In the genomic region with DNA sequence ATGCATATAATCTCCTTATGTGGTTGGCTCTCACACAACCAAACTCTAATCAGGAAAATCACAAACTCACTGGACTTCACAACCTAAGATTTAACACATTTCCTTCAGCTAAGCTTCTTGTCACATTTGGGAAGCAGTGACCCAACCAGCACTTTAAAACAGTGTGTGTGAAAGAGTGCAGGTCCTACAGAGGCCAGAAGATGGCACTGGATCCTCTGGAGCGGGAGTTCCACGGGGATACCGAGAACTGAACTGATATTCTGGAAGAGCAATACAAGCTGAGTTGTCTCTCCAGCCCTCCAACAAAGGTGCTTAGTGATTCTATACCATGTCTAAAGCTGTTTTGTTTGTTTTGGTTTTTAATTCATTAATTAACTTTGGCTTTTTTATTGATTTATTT, we compare ENCODE assay signal across 10 mouse cellular contexts. TPM values are rescaled to one million over a fixed set of nuclear protein-coding genes. Genes with fewer than 3 reads are reported as not detected.
A peak's percentile ranks its signal among the peaks of the same experiment; 100 is the strongest.
DNase-seq lines count a peak whose midpoint lies in the region; ATAC-seq and TF ChIP-seq lines count a peak whose summit lies in the region.
"Had no signal": no experiment of that assay in that cellular context is flagged by ENCODE, and none has a peak within 500 bp of the region (broad histone marks: within the 10 kb centered on the region; RNA-seq: fewer than 3 reads in every experiment).

No protein-coding gene starts in this region.

- no peak overlapping the region for H3K4me2 ChIP-seq in intestine, postnatal 0 days (replicated peaks; ENCODE audit: low read depth)
- no peak overlapping the region for H3K4me2 ChIP-seq in intestine, embryonic 15.5 days (replicated peaks)
- no peak overlapping the region for H3K4me2 ChIP-seq in liver, embryonic 14.5 days (ENCODE audit: low read depth)
- H3K4me2 ChIP-seq: limb, embryonic 13.5 days had no signal

- no peak for DNase-seq in liver, embryonic 14.5 days (ENCODE audit: low read depth in 3 of 3, low spot score in 3 of 3)
- DNase-seq in right cerebral cortex, postnatal 14 days: no peak
- DNase-seq in spleen, adult 12 weeks (ENCODE audit: low spot score): no peak
- DNase-seq in frontal cortex, postnatal 36 days (ENCODE audit: low spot score in 2 of 2): no peak

- TF ChIP-seq CTCF in intestine, postnatal 0 days (IDR thresholded peaks at IDR 0.05; ENCODE audit: low read depth): peak; percentile 74
- peak; percentile 68 for TF ChIP-seq CTCF in E14TG2a.4 (conservative IDR thresholded peaks at IDR 0.05; ENCODE audit: low read length)
- peak; percentile 39; the same call in 1 of the 2 replicates for TF ChIP-seq CTCF in bone marrow, adult 2 months (IDR thresholded peaks at IDR 0.05; ENCODE audit: control insufficient read depth, insufficient read depth, low read length)
- peak; percentile 71 for TF ChIP-seq CTCF in liver, embryonic 14.5 days (IDR thresholded peaks at IDR 0.05; ENCODE audit: low read depth)

- H3K9me3 ChIP-seq in intestine, postnatal 0 days (ENCODE audit: control insufficient read depth): no peaks in the 10 kb centered on the region
- no peaks in the 10 kb centered on the region for H3K9me3 ChIP-seq in intestine, embryonic 15.5 days
- no peaks in the 10 kb centered on the region for H3K9me3 ChIP-seq in E14TG2a.4 (ENCODE audit: low read length)
- no peaks in the 10 kb centered on the region for H3K9me3 ChIP-seq in liver, embryonic 14.5 days (ENCODE audit: control insufficient read depth, low read length)
- H3K9me3 ChIP-seq: limb, embryonic 13.5 days had no signal

- H3K36me3 ChIP-seq in intestine, postnatal 0 days (ENCODE audit: control insufficient read depth, insufficient read depth): peaks cover 8% of the 10 kb centered on the region; the same call in 1 of the 2 replicates
- H3K36me3 ChIP-seq in intestine, embryonic 15.5 days: peaks cover 5% of the 10 kb centered on the region; the same call in 1 of the 2 replicates
- H3K36me3 ChIP-seq in E14TG2a.4 (ENCODE audit: insufficient read depth, low read length): peaks cover 74% of the 10 kb centered on the region
- peaks cover 16% of the 10 kb centered on the region for H3K36me3 ChIP-seq in liver, embryonic 14.5 days (replicated peaks; ENCODE audit: control insufficient read depth, insufficient read depth, low read depth)

- no peak for TF ChIP-seq POLR2A in bone marrow, adult 2 months (IDR thresholded peaks at IDR 0.05; ENCODE audit: borderline replicate concordance, control insufficient read depth, low read depth, low read length)

- H3K27ac ChIP-seq in intestine, postnatal 0 days (ENCODE audit: low read depth, low read length): no peak overlapping the region
- no peak overlapping the region for H3K27ac ChIP-seq in intestine, embryonic 15.5 days
- no peak overlapping the region for H3K27ac ChIP-seq in bone marrow, adult 2 months (ENCODE audit: control insufficient read depth, insufficient read depth, low read depth, low read length, poor library complexity)
- no peak overlapping the region for H3K27ac ChIP-seq in liver, embryonic 14.5 days
- H3K27ac ChIP-seq: limb, embryonic 13.5 days had no signal

- 68% methylated on average over 3 of the region's 3 CpGs for WGBS in intestine, postnatal 0 days
- 67% methylated on average over 3 of the region's 3 CpGs for WGBS in intestine, embryonic 15.5 days
- WGBS in bone marrow, adult 2 months: 81% methylated on average over 3 of the region's 3 CpGs
- 60% methylated on average over 3 of the region's 3 CpGs for WGBS in liver, embryonic 14.5 days (ENCODE audit: insufficient replicate concordance)

- ATAC-seq in intestine, postnatal 0 days: no peak
- no peak for ATAC-seq in intestine, embryonic 15.5 days
- no peak for ATAC-seq in liver, embryonic 14.5 days (ENCODE audit: insufficient read depth)

- TF ChIP-seq EP300 in liver, embryonic 14.5 days (IDR thresholded peaks at IDR 0.05; ENCODE audit: low read depth): no peak

- no peaks in the 10 kb centered on the region for H3K27me3 ChIP-seq in intestine, postnatal 0 days (replicated peaks; ENCODE audit: control insufficient read depth, insufficient read depth, low read length)
- H3K27me3 ChIP-seq in intestine, embryonic 15.5 days (replicated peaks): no peaks in the 10 kb centered on the region
- H3K27me3 ChIP-seq in E14TG2a.4 (ENCODE audit: insufficient read depth, low read length): no peaks in the 10 kb centered on the region
- H3K27me3 ChIP-seq in liver, embryonic 14.5 days (ENCODE audit: control insufficient read depth, insufficient read depth, low read length): no peaks in the 10 kb centered on the region
- H3K27me3 ChIP-seq: limb, embryonic 13.5 days had no signal

- H3K4me3 ChIP-seq in intestine, postnatal 0 days (ENCODE audit: low read depth, low read length): no peak overlapping the region
- H3K4me3 ChIP-seq in intestine, embryonic 15.5 days (replicated peaks): no peak overlapping the region
- H3K4me3 ChIP-seq in E14TG2a.4 (replicated peaks; ENCODE audit: low read length): no peak overlapping the region
- H3K4me3 ChIP-seq in bone marrow, adult 2 months (replicated peaks; ENCODE audit: control insufficient read depth, low read depth, low read length): no peak overlapping the region
- no peak overlapping the region for H3K4me3 ChIP-seq in liver, embryonic 14.5 days (ENCODE audit: insufficient read depth in 1 of 2, low read depth in 2 of 2, low read length in 2 of 2)
- H3K4me3 ChIP-seq: limb, embryonic 13.5 days had no signal

- no peak overlapping the region for H3K9ac ChIP-seq in intestine, postnatal 0 days (ENCODE audit: low read depth, low read length)
- no peak overlapping the region for H3K9ac ChIP-seq in intestine, embryonic 15.5 days
- H3K9ac ChIP-seq in liver, embryonic 14.5 days (replicated peaks): no peak overlapping the region
- H3K9ac ChIP-seq: limb, embryonic 13.5 days had no signal

- H3K4me1 ChIP-seq in intestine, postnatal 0 days (replicated peaks; ENCODE audit: control insufficient read depth, insufficient read depth, low read length): no peaks in the 10 kb centered on the region
- H3K4me1 ChIP-seq in intestine, embryonic 15.5 days (replicated peaks): no peaks in the 10 kb centered on the region
- H3K4me1 ChIP-seq in E14TG2a.4 (replicated peaks; ENCODE audit: low read depth, low read length): no peaks in the 10 kb centered on the region
- no peaks in the 10 kb centered on the region; the same call in 1 of the 2 replicates for H3K4me1 ChIP-seq in bone marrow, adult 2 months (ENCODE audit: control insufficient read depth, insufficient read depth, low read length)
- H3K4me1 ChIP-seq in liver, embryonic 14.5 days (replicated peaks; ENCODE audit: control insufficient read depth in 2 of 2, insufficient read depth in 2 of 2, low read length in 1 of 2): no peaks in the 10 kb centered on the region
- H3K4me1 ChIP-seq: limb, embryonic 13.5 days had no signal

RNA-seq across cellular contexts. Expression of a gene that starts 16.7 kb away (rescaled TPM):
- polyA plus RNA-seq in intestine, postnatal 0 days (2015; fragmentation: Nextera tagmentation; extraction: Ambion mirVana): 6.4 and 6.8 TPM in 2 replicates
- polyA plus RNA-seq in intestine, embryonic 15.5 days (2015; fragmentation: Nextera tagmentation; extraction: Ambion mirVana): 14.0 and 16.3 TPM in 2 replicates
- 2.5 and 3.1 TPM in 2 replicates for polyA plus RNA-seq in bone marrow, adult 2 months (2011; ENCODE audit: insufficient read depth, insufficient read length, low replicate concordance, missing spikeins)
- 2.8 and 3.6 TPM in 2 replicates for polyA plus RNA-seq in liver, embryonic 14.5 days (2012; rRNA removed)
- polyA plus RNA-seq in liver, embryonic 14.5 days (2014; fragmentation: Nextera tagmentation; extraction: Ambion mirVana): 11.1 and 11.9 TPM in 2 replicates

RNA-seq across cellular contexts. Expression of a gene that starts 16.7 kb away (rescaled TPM):
- 4.2 and 4.5 TPM in 2 replicates for polyA plus RNA-seq in intestine, postnatal 0 days (2015; fragmentation: Nextera tagmentation; extraction: Ambion mirVana)
- polyA plus RNA-seq in intestine, embryonic 15.5 days (2015; fragmentation: Nextera tagmentation; extraction: Ambion mirVana): 12.0 and 12.2 TPM in 2 replicates
- 2.3 and 5.4 TPM in 2 replicates for polyA plus RNA-seq in bone marrow, adult 2 months (2011; ENCODE audit: insufficient read depth, insufficient read length, low replicate concordance, missing spikeins)
- polyA plus RNA-seq in liver, embryonic 14.5 days (2012; rRNA removed): 3.3 and 3.4 TPM in 2 replicates
- polyA plus RNA-seq in liver, embryonic 14.5 days (2014; fragmentation: Nextera tagmentation; extraction: Ambion mirVana): 5.4 and 6.3 TPM in 2 replicates

RNA-seq across cellular contexts. Expression of a gene that starts 29.5 kb away (rescaled TPM):
- 9.7 and 11.4 TPM in 2 replicates for polyA plus RNA-seq in intestine, postnatal 0 days (2015; fragmentation: Nextera tagmentation; extraction: Ambion mirVana)
- 13.9 and 16.5 TPM in 2 replicates for polyA plus RNA-seq in intestine, embryonic 15.5 days (2015; fragmentation: Nextera tagmentation; extraction: Ambion mirVana)
- polyA plus RNA-seq in bone marrow, adult 2 months (2011; ENCODE audit: insufficient read depth, insufficient read length, low replicate concordance, missing spikeins): 0.72 and 2.6 TPM in 2 replicates
- 2.1 and 2.7 TPM in 2 replicates for polyA plus RNA-seq in liver, embryonic 14.5 days (2012; rRNA removed)
- polyA plus RNA-seq in liver, embryonic 14.5 days (2014; fragmentation: Nextera tagmentation; extraction: Ambion mirVana): 0.27 and 0.42 TPM in 2 replicates

RNA-seq across cellular contexts. Expression of a gene that starts 30.7 kb away (rescaled TPM):
- not detected in 2 replicates for polyA plus RNA-seq in intestine, postnatal 0 days (2015; fragmentation: Nextera tagmentation; extraction: Ambion mirVana)
- polyA plus RNA-seq in intestine, embryonic 15.5 days (2015; fragmentation: Nextera tagmentation; extraction: Ambion mirVana): not detected in 2 replicates
- not detected in 2 replicates for polyA plus RNA-seq in bone marrow, adult 2 months (2011; ENCODE audit: insufficient read depth, insufficient read length, low replicate concordance, missing spikeins)
- not detected in 2 replicates for polyA plus RNA-seq in liver, embryonic 14.5 days (2012; rRNA removed)
- not detected in 2 replicates for polyA plus RNA-seq in liver, embryonic 14.5 days (2014; fragmentation: Nextera tagmentation; extraction: Ambion mirVana)
- polyA plus RNA-seq: limb, embryonic 13.5 days; neural tube, embryonic 11.5 days had no signal

RNA-seq across cellular contexts. Expression of a gene that starts 37.1 kb away (rescaled TPM):
- not detected in 2 replicates for polyA plus RNA-seq in intestine, postnatal 0 days (2015; fragmentation: Nextera tagmentation; extraction: Ambion mirVana)
- polyA plus RNA-seq in intestine, embryonic 15.5 days (2015; fragmentation: Nextera tagmentation; extraction: Ambion mirVana): not detected in 2 replicates
- polyA plus RNA-seq in bone marrow, adult 2 months (2011; ENCODE audit: insufficient read depth, insufficient read length, low replicate concordance, missing spikeins): not detected in 2 replicates
- not detected in 2 replicates for polyA plus RNA-seq in liver, embryonic 14.5 days (2012; rRNA removed)
- not detected in 2 replicates for polyA plus RNA-seq in liver, embryonic 14.5 days (2014; fragmentation: Nextera tagmentation; extraction: Ambion mirVana)
- polyA plus RNA-seq: limb, embryonic 13.5 days had no signal
